Mouse (Mus musculus) hindlimb bud, embryonic 11.5 days (tissue): ENCODE results near the gene Spa17.
A peak's percentile ranks its signal among the peaks of the same experiment; 100 is the strongest.

ENCODE experiments used
- DNase-seq: peaks from one replicate; pipeline ENCODE4 v3.0.0-alpha.2; 2012; ENCODE audit warnings: low read depth, low spot score; ENCODE audit errors: extremely low spot score

Gene Spa17

GRCm38 (mm10) chr9:37613182-37613910 is at the start of gene Spa17:
Gene Spa17, minus strand, starts transcription at chr9:37613722.
- peak; percentile 69 for DNase-seq

DNA sequence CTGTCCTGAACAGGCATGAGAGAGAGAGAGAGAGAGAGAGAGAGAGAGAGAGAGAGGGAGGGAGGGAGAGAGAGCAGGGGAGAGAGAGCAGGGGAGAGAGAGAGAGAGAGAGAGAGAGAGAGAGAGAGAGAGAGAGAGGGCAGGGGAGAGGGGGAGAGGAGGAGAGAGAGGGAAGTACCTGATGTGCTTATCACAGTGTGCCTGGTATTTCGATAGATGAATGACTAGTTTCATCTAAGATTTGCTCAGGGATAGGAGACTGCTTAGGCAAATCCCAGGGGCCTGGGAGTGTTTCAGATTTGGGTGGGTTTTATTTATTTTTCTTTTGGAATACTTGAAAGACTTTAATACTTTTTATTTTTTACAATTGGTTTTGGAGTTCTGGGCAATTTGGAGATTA is 49.7 kb upstream of the Spa17 start:
- DNase-seq, result no peak

- no peak for DNase-seq
These were observed 45.9 kb upstream of the Spa17 start for GRCm38 (mm10) chr9:37659413-37659812.

GRCm38 (mm10) chr9:37656931-37657481 is 43.5 kb upstream of the Spa17 start, which contains the start of gene Tbrg1:
Gene Tbrg1, minus strand, starts transcription at chr9:37657312.
- peak; percentile 73 for DNase-seq

- DNase-seq, result no peak
These were observed 42.9 kb upstream of the Spa17 start for GRCm38 (mm10) chr9:37656439-37656881.

DNA sequence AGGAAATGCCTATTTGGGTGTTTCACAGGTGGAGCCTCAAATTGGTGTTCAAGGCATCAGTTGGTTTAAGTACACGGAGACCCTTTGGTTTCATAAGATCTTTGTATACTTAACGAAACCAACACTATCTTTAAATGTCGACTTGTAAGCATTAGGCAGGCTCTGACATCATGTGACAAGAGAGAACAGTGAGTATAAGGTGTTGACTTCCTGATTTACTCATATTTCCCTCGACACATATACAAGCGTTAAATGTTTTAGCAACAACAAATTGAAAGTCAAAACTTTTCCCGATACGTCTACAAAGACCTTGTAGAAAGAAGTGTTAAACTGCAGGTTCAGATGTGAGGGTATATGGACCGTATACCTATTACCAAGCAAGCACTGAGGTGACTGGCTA is 42.4 kb upstream of the Spa17 start:
- DNase-seq, result no peak

- no peak for DNase-seq
These were observed 40.3 kb upstream of the Spa17 start for GRCm38 (mm10) chr9:37653836-37654235.

DNA sequence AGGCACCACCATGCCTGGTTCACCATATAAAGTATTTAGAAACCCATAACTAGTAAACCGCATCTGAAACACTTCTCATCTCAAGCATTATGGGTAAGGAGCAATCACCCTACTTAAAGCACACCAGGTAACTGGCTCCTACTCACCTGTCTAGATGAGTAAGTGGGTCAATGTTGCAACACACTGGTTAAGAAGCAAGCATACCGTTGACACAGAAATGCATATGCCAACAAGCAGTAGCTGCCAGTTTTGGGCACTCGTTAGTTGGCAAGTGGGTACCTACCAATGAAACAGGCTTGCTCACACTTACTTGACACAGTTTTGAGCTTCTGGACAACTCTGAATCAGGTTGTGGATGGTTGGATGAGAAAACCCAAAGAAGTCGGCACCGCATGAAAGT is 37.1 kb upstream of the Spa17 start:
- DNase-seq, result no peak

DNA sequence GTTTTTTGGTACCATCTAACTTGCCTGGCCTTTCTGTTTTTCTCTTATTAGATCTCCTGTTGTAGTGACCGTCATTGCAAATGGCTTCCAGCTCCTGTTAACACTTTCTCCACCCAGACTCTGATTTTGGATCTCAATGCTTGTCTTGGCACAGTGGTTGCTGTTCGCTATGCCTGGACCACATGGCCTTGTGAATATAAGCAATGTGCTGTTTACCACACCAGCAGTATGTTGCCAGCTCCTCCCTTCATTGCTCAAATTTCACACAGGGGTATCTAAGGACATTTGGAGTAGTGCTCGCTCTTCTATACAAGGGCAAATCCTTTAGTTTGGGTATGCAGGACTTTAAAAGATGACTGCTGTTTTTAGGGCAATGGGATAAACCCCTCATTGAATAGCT is 32.7 kb upstream of the Spa17 start:
- DNase-seq, result no peak

GRCm38 (mm10) chr9:37638721-37639120 is 25.2 kb upstream of the Spa17 start:
- no peak for DNase-seq

DNA sequence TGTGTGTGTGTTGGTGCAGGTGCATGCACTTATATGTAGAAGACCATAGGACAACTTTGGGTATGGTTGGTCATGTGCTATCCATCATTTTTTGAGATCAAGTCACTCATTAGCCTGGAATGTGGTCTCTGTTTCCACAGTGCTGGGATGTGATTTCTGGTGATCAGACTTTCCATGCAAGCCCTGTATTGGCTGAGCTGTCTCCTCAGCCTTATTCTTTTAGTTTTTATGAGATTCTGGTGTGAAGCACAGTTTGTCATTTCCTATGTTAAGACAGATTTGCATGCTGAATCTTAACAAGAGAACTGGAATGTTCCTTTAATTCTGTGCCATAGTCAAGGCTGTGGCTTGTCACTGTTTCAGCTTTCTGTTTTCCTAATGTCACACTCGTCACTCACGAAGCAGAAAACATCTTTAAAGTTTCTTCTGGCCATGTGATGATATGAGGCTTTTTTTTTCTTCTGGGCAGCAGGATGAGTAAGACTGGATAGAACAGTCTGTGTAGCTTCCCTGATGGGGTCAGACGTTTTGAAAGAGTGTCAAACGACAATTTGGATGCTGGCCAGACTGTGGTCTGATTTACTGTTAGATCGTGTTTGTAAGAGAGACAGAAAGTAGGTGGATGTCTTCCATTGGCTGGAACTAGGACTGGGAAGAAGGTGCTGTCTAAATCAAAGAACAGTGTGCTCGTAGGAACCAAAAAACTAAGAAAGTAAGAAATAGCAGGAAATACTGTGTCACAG is 23.4 kb upstream of the Spa17 start:
- DNase-seq, result no peak

GRCm38 (mm10) chr9:37636335-37636734 is 22.8 kb upstream of the Spa17 start:
- no peak for DNase-seq

DNA sequence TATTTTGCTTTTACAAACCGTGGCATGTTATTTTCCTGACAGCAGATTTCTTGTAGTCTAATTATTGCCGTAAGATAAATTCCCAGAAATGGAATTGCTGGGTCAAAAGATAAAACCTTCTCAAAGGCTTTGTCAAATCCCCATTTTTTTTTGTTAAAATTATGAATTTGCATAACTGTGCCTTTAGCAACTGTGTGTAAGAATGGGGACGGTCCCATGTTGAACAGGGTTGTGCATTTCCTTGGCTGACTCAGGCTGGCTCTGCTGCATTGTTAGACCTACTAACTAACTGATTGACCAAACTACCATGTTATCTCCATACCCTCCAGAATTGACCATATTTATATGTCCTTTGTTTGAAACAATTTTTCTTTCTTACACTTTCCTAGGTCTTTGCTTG is 20.7 kb upstream of the Spa17 start:
- no peak for DNase-seq

- DNase-seq, result no peak
These were observed 18.8 kb upstream of the Spa17 start for GRCm38 (mm10) chr9:37632305-37632704.

GRCm38 (mm10) chr9:37629941-37630340 is 16.4 kb upstream of the Spa17 start:
- no peak for DNase-seq

DNA sequence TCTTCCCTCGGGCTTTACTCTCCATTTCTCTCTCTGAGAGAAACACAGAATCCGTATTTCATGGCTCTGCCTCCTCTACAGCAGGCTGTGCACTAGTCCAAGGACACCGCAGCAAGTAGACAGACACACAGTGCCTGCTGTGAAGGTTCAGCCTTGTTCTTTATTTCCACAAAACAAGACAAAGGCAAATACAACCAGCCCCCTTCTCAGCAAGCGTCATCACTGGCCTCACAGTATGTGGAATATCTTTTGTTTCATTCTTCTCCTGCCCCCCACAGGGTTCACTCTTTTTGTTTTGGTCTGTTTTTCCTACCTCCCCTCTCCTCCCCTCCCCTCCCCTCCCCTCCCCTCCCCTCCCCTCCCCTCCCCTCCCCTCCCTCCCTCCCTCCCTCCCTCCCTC is 15.1 kb upstream of the Spa17 start:
- DNase-seq, result no peak

GRCm38 (mm10) chr9:37627263-37627662 is 13.7 kb upstream of the Spa17 start:
- no peak for DNase-seq

GRCm38 (mm10) chr9:37626103-37626567 is 12.6 kb upstream of the Spa17 start:
- no peak for DNase-seq

DNA sequence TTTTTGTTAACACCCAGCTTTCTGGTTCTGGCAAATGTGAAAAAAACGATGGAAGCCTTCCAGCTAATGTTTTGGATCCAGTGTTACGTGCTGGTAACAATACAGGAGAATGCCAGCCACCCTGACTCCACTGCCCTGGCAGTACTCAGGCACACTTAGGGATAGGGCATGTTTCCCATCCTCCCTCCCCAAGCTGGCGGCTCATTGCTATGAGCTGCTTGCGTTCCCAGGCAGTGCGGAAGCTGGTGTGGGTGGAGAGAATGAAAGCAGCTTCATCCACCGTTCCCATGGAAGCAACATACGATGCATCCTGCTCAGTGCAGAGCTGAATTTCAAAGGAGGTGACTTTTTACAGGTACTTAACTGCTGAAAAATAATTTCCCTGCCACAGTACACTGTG is 12.1 kb upstream of the Spa17 start:
- DNase-seq, result no peak

DNA sequence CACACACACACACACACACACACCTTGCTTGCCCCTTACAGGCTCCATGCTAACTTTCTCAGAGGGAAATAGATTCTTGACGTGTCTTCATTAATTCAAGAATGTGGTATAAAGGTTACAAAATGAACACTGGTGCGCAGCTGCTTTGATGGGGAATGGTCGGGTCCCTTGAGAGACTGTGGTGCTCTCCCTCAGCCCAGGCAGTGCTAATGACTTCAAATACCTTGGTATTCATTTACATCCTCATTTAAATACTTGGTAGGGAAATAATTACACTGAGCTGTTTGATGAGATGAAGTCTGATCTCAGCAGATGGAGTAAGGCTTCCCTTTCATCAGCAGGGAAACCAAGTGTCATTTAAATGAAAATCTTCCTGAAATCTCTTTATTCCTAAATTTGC is 11.6 kb upstream of the Spa17 start:
- no peak for DNase-seq

GRCm38 (mm10) chr9:37624502-37624901 is 11.0 kb upstream of the Spa17 start:
- no peak for DNase-seq

GRCm38 (mm10) chr9:37623981-37624380 is 10.5 kb upstream of the Spa17 start:
- no peak for DNase-seq
